Mouse (Mus musculus) limb, embryonic 10.5 days (tissue): ENCODE measurements around the gene Akap12. TPM values are rescaled to one million over a fixed set of nuclear protein-coding genes. Genes with fewer than 3 reads are reported as not detected.

Experiments
- DNase-seq: peaks from one replicate; pipeline ENCODE4 v3.0.0-alpha.2; 2017; ENCODE audit warnings: low spot score
- H3K27ac ChIP-seq: fragments of 300-500 bp; sonication (generic); 2 replicates; pipeline ENCODE4 v1.5.1; 2016; ENCODE audit warnings: mild to moderate bottlenecking
- H3K27me3 ChIP-seq: fragments of 300-500 bp; sonication (generic); 2 replicates; pipeline ENCODE4 v1.6.1; 2016; ENCODE audit warnings: low read depth, mild to moderate bottlenecking; ENCODE audit not compliant: poor library complexity, severe bottlenecking
- H3K36me3 ChIP-seq: fragments of 300-500 bp; sonication (generic); 2 replicates; pipeline ENCODE4 v1.6.1; 2016; ENCODE audit warnings: mild to moderate bottlenecking, moderate library complexity
- H3K4me1 ChIP-seq: fragments of 300-500 bp; sonication (generic); 2 replicates; pipeline ENCODE4 v1.6.1; 2016
- H3K4me3 ChIP-seq: fragments of 300-500 bp; sonication (generic); 2 replicates; pipeline ENCODE4 v1.5.1; 2016; ENCODE audit warnings: mild to moderate bottlenecking, moderate library complexity
- H3K9me3 ChIP-seq: fragments of 300-500 bp; sonication (generic); replicated peaks from 2 replicates; pipeline ENCODE4 v1.6.1; 2016; ENCODE audit warnings: mild to moderate bottlenecking
- WGBS: fragments of 180-500 bp; shearing (Covaris S2); methylation state at CpG from one replicate; pipeline ENCODE4 v1.1.7; 2016; 5-methylcytosine and 5-hydroxymethylcytosine counted together
- polyA plus RNA-seq: library from polyadenylated mRNA; unstranded; fragments of >200 nt; fragmentation: Nextera tagmentation; extraction: Ambion mirVana; gene quantifications from 2 replicates; pipeline ENCODE4 v1.2.1, GENCODE M21; 2016

Gene Akap12
- polyA plus RNA-seq, 1 experiment from 2014 or later: 9.0 TPM

DNA sequence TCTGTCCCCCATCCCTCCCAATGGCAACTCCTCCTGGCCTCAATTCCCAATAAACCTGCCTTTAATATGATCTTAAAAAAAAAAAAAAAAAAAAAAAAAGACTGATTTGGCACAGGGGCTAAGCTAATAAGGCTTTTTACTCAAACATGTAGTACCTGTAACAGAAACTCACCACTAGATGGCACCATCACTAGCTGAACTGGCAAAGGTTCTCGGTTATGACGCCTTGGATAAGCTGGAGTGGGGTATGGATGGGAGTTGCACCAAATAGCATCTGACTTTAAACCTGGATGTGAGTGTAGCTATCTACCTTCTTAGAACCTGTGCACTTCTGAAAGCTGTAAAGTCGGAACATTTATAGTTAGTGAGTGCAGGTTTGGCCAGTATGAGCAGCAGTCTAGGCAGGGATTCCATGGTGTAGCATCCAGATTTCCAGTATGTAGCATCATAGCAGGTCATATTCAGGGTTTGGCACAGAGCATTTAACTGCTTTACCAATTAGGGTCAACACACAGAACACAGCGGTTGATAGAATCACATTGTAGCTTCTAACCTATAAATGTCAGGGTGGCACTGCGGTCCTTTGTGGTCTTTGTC lies 138.8 kb downstream of the Akap12 start:
- Histone ChIP-seq H3K4me1 (no peaks in the 10 kb centered on the region), H3K4me3 (no peak overlapping the region), H3K36me3 (peaks cover 83% of the 10 kb centered on the region), H3K27ac (no peak overlapping the region), H3K9me3 (no peaks in the 10 kb centered on the region), H3K27me3 (no peaks in the 10 kb centered on the region)
- peak; percentile 47 for DNase-seq
- 69% methylated on average over 5 of the region's 5 CpGs for whole genome bisulfite sequencing

DNA sequence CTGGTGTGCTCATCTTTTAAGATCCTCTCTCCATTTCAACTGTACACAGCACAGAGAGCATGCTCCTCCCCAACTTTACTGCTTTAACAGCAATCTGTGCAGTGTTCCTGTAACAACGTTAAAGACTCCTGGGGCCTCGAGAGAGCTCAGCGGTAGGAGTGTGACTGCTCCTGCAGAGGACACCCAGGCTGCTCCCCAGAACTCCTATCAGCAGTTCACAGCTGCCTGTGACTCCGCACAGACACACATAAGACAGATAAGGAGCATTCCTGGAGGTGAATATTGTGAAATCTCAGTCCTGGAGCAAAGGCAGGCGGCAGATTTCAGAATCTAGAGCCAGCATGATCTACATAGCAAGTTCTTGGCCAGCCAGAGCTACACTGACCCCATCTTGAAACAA lies 139.3 kb downstream of the Akap12 start:
- 86% methylated on average over 5 of the region's 5 CpGs for WGBS
- no peak for DNase-seq
- H3K36me3 ChIP-seq: peaks cover 83% of the 10 kb centered on the region
- no peaks in the 10 kb centered on the region for H3K4me1 ChIP-seq
- no peak overlapping the region for H3K4me3 ChIP-seq
- H3K27ac ChIP-seq: no peak overlapping the region
- no peaks in the 10 kb centered on the region for H3K9me3 ChIP-seq
- no peaks in the 10 kb centered on the region for H3K27me3 ChIP-seq

DNA sequence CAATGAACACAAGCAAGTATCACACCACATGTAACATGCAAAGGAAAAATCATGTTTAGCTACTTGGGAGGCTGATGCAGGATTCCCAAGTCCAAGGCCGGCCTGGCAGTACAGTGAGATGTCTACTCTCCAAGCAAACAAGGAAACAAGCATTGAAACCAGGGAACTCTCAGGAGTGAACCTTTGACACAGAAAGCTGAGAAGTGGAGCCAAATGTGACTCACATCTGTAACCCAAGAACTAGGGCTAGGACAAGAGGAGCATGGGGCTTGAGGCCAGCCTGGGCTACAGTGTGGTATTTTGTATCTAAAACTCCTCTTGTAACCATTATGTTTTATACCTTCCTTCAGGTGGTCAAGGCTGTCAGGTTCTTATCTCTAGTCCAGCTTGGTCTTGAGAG lies 141.0 kb downstream of the Akap12 start:
- 95% methylated on average over 1 of the region's 1 CpGs for WGBS
- H3K36me3 ChIP-seq: peaks cover 87% of the 10 kb centered on the region

More for the DNA sequence above, 141.0 kb downstream of the Akap12 start:
- no peaks in the 10 kb centered on the region for H3K27me3 ChIP-seq
- H3K9me3 ChIP-seq: no peaks in the 10 kb centered on the region
- no peak overlapping the region for H3K27ac ChIP-seq
- H3K4me3 ChIP-seq: no peak overlapping the region
- no peaks in the 10 kb centered on the region for H3K4me1 ChIP-seq
- no peak for DNase-seq

Other genes with a start within 250 kb of the Akap12 start
- 21.5 and 23.1 TPM in 2 replicates for gene Zbtb2, start 121.7 kb downstream of the Akap12 start, polyA plus RNA-seq
- 49.2 and 55.1 TPM in 2 replicates for gene Rmnd1, start 166.0 kb downstream of the Akap12 start, polyA plus RNA-seq
- 30.7 and 33.6 TPM in 2 replicates for gene Armt1, start 166.1 kb downstream of the Akap12 start, polyA plus RNA-seq
- gene Ccdc170, start 216.1 kb downstream of the Akap12 start, polyA plus RNA-seq: 0.09 TPM in 1 of 2 replicates, not detected in the other